Mouse (Mus musculus): ENCODE measurements around the gene Junb. TPM values are rescaled to one million over a fixed set of nuclear protein-coding genes. Genes with fewer than 3 reads are reported as not detected.

Junb gene
- total and polyA plus RNA-seq, 3 experiments = 41.6 to 72.7 TPM; not detected in 1

GRCm38 (mm10) chr8:84989810-84990209 lies 11.3 kb upstream of the Junb start (continued):
- TF ChIP-seq NRF1 (IDR thresholded peaks at IDR 0.05; ENCODE audit: insufficient read depth, low read depth, low read length, poor library complexity, severe bottlenecking) = no peak
- TF ChIP-seq TAL1 (IDR thresholded peaks at IDR 0.05; ENCODE audit: low read length) = no peak
- TF ChIP-seq SIN3A (IDR thresholded peaks at IDR 0.05; ENCODE audit: low read length) = peak; percentile 52; the same call in 1 of the 2 replicates
- TF ChIP-seq TCF12 (IDR thresholded peaks at IDR 0.05; ENCODE audit: low read depth, low read length) = no peak
- TF ChIP-seq CTCF (IDR thresholded peaks at IDR 0.05 in 2 of 3, conservative IDR thresholded peaks at IDR 0.05 in 1 of 3; ENCODE audit: control insufficient read depth in 1 of 3, insufficient read depth in 1 of 3, low read depth in 2 of 3, low read length in 3 of 3, poor library complexity in 1 of 3, severe bottlenecking in 1 of 3) = peak; percentile 60 to 99 (median 97); a peak in 5 of 6 replicates
- no peak for TF ChIP-seq E2F4 (IDR thresholded peaks at IDR 0.05; ENCODE audit: borderline replicate concordance, low read depth, low read length)
- peak; percentile 43; the same call in 1 of the 2 replicates for TF ChIP-seq ETS1 (IDR thresholded peaks at IDR 0.05; ENCODE audit: low read depth, low read length)
- no peak for TF ChIP-seq ELF1 (IDR thresholded peaks at IDR 0.05; ENCODE audit: low read depth, low read length)
- no peak for TF ChIP-seq ZMIZ1 (IDR thresholded peaks at IDR 0.05; ENCODE audit: low read depth, low read length)
- TF ChIP-seq MYB (IDR thresholded peaks at IDR 0.05; ENCODE audit: low read depth, low read length) = no peak
- no peak for TF ChIP-seq GATA1 (IDR thresholded peaks at IDR 0.05; ENCODE audit: low read depth, low read length)
- no peak for TF ChIP-seq POLR2AphosphoS5 (IDR thresholded peaks at IDR 0.05; ENCODE audit: borderline replicate concordance, low read depth, low read length)
- no peak for TF ChIP-seq POLR2AphosphoS2 (IDR thresholded peaks at IDR 0.05; ENCODE audit: low read length)
- TF ChIP-seq NELFE (IDR thresholded peaks at IDR 0.05; ENCODE audit: low read depth, low read length) = no peak
- TF ChIP-seq BHLHE40 (IDR thresholded peaks at IDR 0.05; ENCODE audit: borderline replicate concordance, low read depth, low read length) = no peak
- no peak for TF ChIP-seq ZKSCAN1 (IDR thresholded peaks at IDR 0.05; ENCODE audit: low read depth, low read length)
- TF ChIP-seq GABPA (IDR thresholded peaks at IDR 0.05; ENCODE audit: low read depth, low read length) = no peak
- TF ChIP-seq JUND (IDR thresholded peaks at IDR 0.05; ENCODE audit: low read depth, low read length) = no peak
- no peak; a peak in 1 of 4 replicates for TF ChIP-seq EP300 (IDR thresholded peaks at IDR 0.05; ENCODE audit: low read depth in 1 of 2, low read length in 2 of 2)
- TF ChIP-seq MAFK (IDR thresholded peaks at IDR 0.05; ENCODE audit: borderline replicate concordance, low read depth, low read length) = no peak

- H3K4me3 ChIP-seq (ENCODE audit: control insufficient read depth in 1 of 2, insufficient read depth in 1 of 2, low read depth in 2 of 2, low read length in 2 of 2) = peak overlapping the region; percentile 39 to 55
- no peak overlapping the region for H3K27ac ChIP-seq (ENCODE audit: control insufficient read depth, low read depth, low read length)
- DNase-seq (ENCODE audit: low read depth, low spot score) = peak; percentile 49
- H3K79me2 ChIP-seq (ENCODE audit: control insufficient read depth, insufficient read depth, low read length, poor library complexity) = peaks cover 6% of the 10 kb centered on the region; the same call in 1 of the 2 replicates
- no peaks in the 10 kb centered on the region for H3K9me3 ChIP-seq (replicated peaks; ENCODE audit: insufficient read depth, low read length)
- H3K36me3 ChIP-seq (ENCODE audit: control insufficient read depth in 1 of 2, insufficient read depth in 2 of 2, low read length in 2 of 2) = peaks cover 0 to 20% of the 10 kb centered on the region in 2 experiments; a peak in 2 of 4 replicates
- peak overlapping the region; percentile 87 for H3K9ac ChIP-seq (ENCODE audit: control insufficient read depth, low read depth, low read length, poor library complexity, severe bottlenecking)
- TF ChIP-seq TAL1 (IDR thresholded peaks at IDR 0.05; ENCODE audit: low read length) = peak; percentile 34; the same call in 1 of the 2 replicates
- TF ChIP-seq CHD1 (IDR thresholded peaks at IDR 0.05; ENCODE audit: low read depth, low read length) = no peak
- H3K27me3 ChIP-seq (ENCODE audit: control insufficient read depth in 1 of 2, insufficient read depth in 2 of 2, low read length in 2 of 2) = no peaks in the 10 kb centered on the region
- peaks cover 0 to 29% of the 10 kb centered on the region in 2 experiments; a peak in 3 of 4 replicates for H3K4me1 ChIP-seq (ENCODE audit: control insufficient read depth in 1 of 2, insufficient read depth in 2 of 2, low read length in 2 of 2)
These were observed 10.8 kb upstream of the Junb start for GRCm38 (mm10) chr8:84989311-84989731.
